Mouse (Mus musculus) CH12.LX (cell line): Measurements from ENCODE around the gene Smoc1.

Experiments
- CHD2 ChIP-seq: IDR thresholded peaks from 2 replicates; pipeline ENCODE4 v1.6.1; 2011; ENCODE audit warnings: low read length, improper control_type of control experiment
- CTCF ChIP-seq, 2 experiments: IDR thresholded peaks in 1 of 2; conservative IDR thresholded peaks in 1 of 2; 2 replicates each; pipeline ENCODE4 v1.5.1; 2011 to 2012; ENCODE audit warnings: low read depth in 2 of 2, low read length in 2 of 2, improper control_type of control experiment in 1 of 2, inconsistent platforms in 1 of 2, mild to moderate bottlenecking in 1 of 2, moderate library complexity in 1 of 2
- ELF1 ChIP-seq: IDR thresholded peaks from 2 replicates; pipeline ENCODE4 v1.6.1; 2014; ENCODE audit warnings: low read depth, mild to moderate bottlenecking, inconsistent platforms, low read length, improper control_type of control experiment
- EP300 ChIP-seq: IDR thresholded peaks from 2 replicates; pipeline ENCODE4 v1.6.1; 2011; ENCODE audit warnings: low read length, improper control_type of control experiment
- MAX ChIP-seq: IDR thresholded peaks from 2 replicates; pipeline ENCODE4 v1.6.1; 2011; ENCODE audit warnings: low read length, improper control_type of control experiment
- POLR2A ChIP-seq: IDR thresholded peaks from 2 replicates; pipeline ENCODE4 v1.6.1; 2011; ENCODE audit warnings: low read depth, mild to moderate bottlenecking, improper control_type of control experiment, low read length
- TBP ChIP-seq: conservative IDR thresholded peaks from 2 replicates; pipeline ENCODE4 v1.6.1; 2011; ENCODE audit warnings: low read depth, low read length, improper control_type of control experiment
- USF1 ChIP-seq: IDR thresholded peaks from 2 replicates; pipeline ENCODE4 v1.6.1; 2014; ENCODE audit warnings: low read depth, mild to moderate bottlenecking, inconsistent platforms, low read length, improper control_type of control experiment
- ZC3H11A ChIP-seq: IDR thresholded peaks from 2 replicates; pipeline ENCODE4 v1.6.1; 2012; ENCODE audit warnings: low read depth, mild to moderate bottlenecking, inconsistent platforms, low read length, improper control_type of control experiment
- ZMIZ1 ChIP-seq: IDR thresholded peaks from 2 replicates; pipeline ENCODE4 v1.6.1; 2012; ENCODE audit warnings: low read depth, mild to moderate bottlenecking, inconsistent platforms, low read length, improper control_type of control experiment
- ZNF384 ChIP-seq: IDR thresholded peaks from 2 replicates; pipeline ENCODE4 v1.6.1; 2012; ENCODE audit warnings: low read depth, low read length, improper control_type of control experiment, inconsistent platforms

DNA sequence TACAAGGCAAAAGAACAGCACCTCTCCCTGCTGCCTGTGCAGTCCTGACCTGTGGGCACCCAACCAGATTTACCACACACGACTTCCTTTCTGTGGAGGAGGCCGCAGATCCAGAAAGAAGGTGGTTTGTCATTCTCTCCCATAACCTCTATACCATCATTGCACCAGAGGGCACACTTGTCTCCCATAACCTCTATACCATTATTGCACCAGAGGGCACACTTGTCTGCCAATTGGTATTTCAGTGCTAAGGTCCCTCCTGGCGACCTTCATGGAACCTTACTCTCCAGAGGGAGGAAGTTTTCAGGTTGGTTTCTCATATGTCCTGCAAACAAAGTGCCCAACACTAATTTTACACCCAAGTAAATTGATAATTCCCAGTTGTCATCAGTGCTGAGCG, 40.0 kb upstream of the Smoc1 start:
- TF ChIP-seq CTCF (conservative IDR thresholded peaks at IDR 0.05 in 1 of 2, IDR thresholded peaks at IDR 0.05 in 1 of 2; ENCODE audit: low read depth in 2 of 2, low read length in 2 of 2): peak in 1 of 2 experiments; percentile 54; a peak in 2 of 4 replicates
- no peak for TF ChIP-seq POLR2A
- no peak for TF ChIP-seq ZC3H11A
- TF ChIP-seq TBP: no peak
- no peak for TF ChIP-seq EP300
- TF ChIP-seq USF1: no peak
- TF ChIP-seq ZMIZ1: no peak
- no peak for TF ChIP-seq ELF1
- TF ChIP-seq ZNF384: no peak
- no peak for TF ChIP-seq MAX
- no peak for TF ChIP-seq CHD2
